Mouse (Mus musculus) small intestine, adult 2 months (tissue): ENCODE results near the gene Pmf1.

Experiments
- CTCF ChIP-seq: fragments of 200-500 bp; IDR thresholded peaks from 2 replicates; pipeline ENCODE4 v1.5.1; 2012; ENCODE audit warnings: low read depth, mild to moderate bottlenecking, control low read depth, inconsistent platforms, low read length, moderate library complexity, mixed read lengths; ENCODE audit not compliant: insufficient replicate concordance, insufficient read length; ENCODE audit errors: extremely low read depth
- POLR2A ChIP-seq: fragments of 200-500 bp; IDR thresholded peaks from 2 replicates; pipeline ENCODE4 v1.6.1; 2012; ENCODE audit warnings: low read depth, mild to moderate bottlenecking, control low read depth, inconsistent platforms, low read length, moderate library complexity

DNA sequence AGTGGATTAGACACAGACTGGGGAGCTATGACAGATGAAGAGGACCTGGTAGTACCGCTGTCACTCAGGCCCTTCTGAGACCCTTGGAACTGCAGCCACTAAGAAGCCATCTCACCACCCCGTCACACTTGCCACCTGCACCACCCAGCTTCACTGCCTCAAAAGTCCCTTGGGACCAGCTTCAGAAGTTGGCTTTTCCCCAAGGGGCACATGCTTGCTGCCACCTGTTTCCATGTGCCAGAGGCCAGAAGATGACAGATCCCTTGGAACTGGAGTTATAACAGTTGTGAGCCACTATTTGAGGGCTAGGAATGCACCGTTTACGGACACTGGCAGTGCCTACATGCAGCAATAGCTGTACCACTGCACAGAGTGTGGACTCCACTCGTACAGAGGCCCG, 14.8 kb downstream of the Pmf1 start:
- TF ChIP-seq CTCF (no peak), POLR2A (no peak)
